Mouse (Mus musculus) retina, postnatal 7 days (tissue): ENCODE data around the gene Xrcc6.
"Not testable (repeated sequence)": the region's sequence is repeated elsewhere in the genome, so short reads cannot be mapped to it uniquely, and the experiment has no call there.

ENCODE experiments used
- DNase-seq: peaks from one replicate; pipeline ENCODE4 v3.0.0-alpha.2; 2012; ENCODE audit warnings: low read depth, low spot score

Xrcc6 gene

DNA sequence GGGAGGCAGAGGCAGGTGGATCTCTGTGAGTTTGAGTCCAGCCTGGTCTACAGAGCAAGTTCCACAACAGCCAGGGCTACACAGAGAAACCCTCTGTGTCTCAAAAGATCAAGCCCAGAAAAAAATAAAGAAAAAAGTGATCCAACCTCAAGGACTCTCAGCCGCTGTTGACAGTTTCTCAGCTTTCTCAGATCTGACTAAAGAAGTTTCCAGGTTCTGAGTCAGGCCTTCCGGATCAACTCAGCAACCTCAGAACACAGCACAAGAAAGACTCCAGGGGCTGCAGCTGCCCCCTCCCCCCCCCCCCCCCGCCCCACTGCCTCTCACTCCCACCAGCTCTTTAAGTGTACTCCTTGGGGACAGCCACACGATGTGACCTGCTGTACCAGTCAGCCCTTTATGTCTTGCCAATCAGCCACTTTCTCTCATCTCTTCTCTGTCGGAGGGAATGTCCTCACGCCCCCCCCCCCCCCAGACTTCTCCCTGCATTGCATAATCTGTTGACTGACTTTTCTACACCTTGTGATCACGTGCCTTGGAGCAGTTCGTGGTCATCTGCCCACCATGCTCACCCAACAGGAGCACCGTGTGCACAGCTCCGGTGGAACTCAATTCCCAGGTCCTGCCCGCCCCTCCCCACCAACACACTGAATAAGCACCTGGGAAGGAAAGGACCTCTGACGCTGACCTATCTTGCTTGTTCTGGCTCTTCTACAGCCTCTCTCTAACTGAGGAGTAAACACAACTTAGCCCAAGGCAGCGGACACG is 21.4 kb upstream of the Xrcc6 start:
- no peak for DNase-seq

DNA sequence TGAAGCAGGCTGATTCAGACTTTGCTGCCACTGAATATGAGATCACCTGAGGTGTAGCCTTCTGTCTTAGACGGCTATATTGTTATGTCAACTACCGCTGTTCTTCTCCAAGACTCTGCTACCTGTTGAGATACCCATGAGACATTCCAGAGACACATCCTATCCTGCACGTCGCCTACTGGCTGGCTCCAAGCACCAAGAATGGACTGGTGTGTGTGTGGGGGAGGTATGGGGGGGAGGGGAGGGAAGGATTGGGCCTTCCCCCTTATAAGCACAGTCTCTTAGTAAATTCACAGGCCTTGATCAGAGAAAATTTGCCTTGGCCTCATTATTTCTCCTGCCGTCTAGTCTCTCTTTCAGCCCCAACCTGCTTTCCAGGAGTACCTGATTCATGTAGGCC is 19.8 kb upstream of the Xrcc6 start:
- no peak for DNase-seq

DNA sequence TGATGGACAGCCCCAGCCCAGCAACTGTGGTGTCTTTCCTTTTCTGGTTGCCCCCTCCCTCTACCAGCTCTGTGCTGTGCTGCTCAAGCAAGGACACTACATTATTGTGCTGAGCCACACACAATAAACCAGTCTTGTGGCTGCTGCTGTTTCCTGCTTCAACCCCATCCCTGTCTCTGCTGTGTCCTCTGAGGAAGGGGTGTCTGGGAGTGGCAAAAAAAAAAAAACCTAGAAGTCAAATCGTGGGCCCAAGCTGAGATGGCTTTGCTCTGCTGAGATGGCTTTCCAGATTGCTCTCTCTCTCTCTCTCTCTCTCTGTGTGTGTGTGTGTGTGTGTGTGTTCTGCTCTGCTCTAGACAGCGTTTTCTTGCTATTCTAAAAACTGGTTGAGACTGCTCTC is 19.2 kb upstream of the Xrcc6 start:
- DNase-seq, result no peak

DNA sequence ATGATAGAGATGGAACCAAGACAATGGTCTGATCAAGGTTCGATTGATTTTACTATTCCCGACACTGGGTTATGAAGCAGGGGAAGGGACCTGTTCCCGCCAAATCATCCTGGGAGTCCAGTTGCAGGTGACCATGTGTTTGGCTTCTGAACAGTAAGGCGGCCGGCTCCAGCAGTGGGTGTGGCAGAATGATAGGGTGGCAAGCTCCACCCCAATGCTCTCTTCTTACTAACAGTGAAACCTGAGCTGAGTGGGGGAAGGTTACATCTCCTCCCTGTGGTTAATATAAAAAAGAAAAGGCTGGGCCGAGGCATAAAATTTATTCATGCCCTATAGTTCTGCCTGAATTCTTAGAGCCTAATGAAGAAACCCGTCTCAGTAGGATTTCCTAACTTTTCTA is 18.5 kb upstream of the Xrcc6 start:
- no peak for DNase-seq

DNA sequence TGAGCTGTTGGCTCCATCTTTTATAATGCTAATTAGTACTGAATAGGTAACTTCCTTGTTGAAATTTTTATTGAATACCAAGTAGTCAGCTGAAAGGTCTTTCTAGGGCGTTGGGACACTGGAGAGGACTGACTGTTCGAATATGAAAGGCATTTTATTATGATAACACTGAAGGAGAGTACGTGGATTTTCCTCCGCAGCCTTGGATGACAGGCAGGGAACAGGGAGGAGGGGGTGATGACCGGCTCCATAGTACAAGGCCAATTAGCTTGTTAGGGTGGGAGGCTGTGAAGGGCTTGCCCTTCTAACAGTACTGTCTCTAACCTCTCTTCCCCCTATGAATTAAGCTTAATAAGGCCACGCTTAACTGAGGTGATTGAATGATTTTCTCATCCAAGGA is 18.0 kb upstream of the Xrcc6 start:
- DNase-seq, result not testable (repeated sequence)

DNA sequence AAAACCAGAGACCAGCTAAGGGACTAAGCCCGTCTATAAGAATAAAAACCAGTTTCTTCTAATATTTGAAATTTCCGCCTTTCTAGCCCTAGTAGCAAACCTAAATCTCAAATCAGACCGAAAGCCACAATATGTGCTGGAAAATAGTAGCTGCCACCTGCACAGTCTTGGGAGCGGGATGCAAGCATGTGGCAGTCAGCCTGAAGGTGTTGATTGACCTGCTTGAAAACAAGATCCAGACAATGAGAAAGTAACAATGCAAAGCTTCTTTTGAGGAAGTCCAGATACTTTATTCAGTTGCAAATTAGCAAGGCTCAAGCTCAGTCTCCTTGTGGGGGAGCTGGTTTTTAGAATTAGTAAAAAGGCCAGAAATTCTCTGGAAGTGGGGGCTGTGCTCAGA is 17.1 kb upstream of the Xrcc6 start:
- DNase-seq, result not testable (repeated sequence)

DNA sequence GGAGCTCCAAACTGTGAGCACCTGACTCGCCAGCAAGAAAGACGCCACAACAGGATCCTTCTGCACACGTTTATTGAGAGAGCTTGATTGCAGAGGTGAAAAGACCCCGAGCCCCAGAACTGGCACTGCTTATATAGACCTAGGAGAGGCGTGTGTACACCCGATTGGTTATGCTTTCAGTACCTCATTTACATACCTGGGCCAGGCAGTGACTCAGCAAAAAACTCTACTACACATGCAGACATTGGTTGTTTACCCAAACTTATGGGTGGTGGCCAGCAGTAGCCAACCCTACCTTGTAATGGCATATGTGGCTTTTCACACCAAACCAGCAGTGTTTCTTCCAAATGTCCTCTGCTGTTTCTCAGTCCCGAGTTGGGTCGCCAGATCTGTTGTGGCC is 12.5 kb upstream of the Xrcc6 start:
- DNase-seq, result not testable (repeated sequence)

DNA sequence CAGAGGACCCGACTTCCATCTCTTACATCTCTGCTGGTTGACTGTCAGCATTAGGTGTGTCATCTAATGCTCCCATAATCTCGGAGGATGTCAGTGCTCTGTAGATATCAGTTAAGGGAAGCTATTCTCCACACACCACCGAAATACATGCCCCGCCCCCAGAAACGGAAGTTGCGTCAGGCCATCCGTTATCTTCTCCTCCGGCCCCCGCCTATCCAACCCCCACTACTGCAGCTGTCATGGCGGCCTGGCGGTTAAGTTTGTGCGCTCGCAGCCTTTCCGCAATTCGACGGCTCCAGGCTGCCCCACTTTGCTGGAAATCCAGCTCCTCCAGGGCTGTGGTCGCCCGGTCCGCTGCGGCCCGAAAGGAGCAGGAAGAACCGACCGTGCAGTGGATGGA is 7.3 kb upstream of the Xrcc6 start, which contains the start of gene 1700029P11Rik:
TSS of gene 1700029P11Rik (plus strand) at position 220 of the 400 bp plus-strand sequence.
- no peak for DNase-seq

DNA sequence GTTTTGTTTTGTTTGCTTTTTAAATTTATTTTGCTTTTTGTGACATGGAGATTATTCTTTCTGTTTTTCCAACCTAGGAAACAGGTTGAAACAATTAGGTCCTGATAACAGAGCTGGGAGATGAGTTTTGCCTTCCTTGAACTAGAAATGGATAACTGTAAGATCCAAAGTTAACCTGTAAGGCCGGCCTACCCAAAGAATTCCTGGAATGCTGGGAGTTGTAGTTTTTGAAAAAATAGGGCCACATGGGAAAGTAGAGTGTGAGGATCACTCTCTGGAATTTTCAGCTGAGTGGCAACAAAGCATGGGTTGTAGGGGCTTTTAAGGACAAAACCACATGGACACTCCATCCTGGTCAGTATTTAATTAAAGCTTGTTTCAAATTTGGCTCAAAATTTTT is 5.5 kb upstream of the Xrcc6 start:
- no peak for DNase-seq

DNA sequence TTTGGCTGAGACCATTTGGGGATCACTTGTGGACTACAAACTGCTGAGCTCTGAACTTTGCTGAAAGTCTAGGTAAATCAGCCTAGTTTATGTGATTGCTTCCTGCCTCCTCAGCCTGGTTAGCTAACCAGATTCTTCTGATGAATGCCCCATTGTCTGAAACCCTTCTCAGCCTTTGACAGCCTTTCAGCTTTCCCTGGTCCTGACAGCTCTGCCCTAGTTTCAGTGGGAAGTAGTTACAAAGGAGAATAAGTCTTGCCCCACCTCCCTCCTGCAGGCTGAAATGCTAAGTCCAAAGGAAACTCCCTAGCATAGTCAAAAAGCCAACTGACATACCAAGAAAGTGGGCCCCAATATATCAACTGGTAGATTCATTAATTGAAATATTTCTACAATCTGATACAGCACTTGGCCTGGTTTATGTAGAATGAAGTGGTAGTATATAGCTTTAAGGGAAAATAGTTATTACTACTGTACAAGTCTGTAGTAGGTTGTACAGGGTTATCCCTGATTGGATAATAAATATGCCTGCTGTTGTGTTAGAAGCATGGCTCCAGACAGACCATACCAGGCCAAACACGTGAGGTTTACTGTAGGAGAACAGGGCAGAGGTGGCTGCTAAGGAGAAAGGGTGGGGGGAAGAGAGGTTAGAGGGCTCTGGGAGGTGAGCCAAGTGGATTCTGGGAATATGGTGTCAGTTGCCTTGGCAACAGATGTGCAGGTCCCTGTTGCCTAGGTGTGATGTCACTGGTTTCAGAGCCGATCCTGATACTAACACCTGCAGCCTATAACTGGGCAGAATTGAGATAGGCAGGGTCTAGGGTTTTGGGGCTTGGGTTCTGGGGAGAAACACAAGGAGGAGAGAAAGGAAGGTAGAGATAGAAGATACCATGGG is 2.1 kb upstream of the Xrcc6 start:
- no peak for DNase-seq

DNA sequence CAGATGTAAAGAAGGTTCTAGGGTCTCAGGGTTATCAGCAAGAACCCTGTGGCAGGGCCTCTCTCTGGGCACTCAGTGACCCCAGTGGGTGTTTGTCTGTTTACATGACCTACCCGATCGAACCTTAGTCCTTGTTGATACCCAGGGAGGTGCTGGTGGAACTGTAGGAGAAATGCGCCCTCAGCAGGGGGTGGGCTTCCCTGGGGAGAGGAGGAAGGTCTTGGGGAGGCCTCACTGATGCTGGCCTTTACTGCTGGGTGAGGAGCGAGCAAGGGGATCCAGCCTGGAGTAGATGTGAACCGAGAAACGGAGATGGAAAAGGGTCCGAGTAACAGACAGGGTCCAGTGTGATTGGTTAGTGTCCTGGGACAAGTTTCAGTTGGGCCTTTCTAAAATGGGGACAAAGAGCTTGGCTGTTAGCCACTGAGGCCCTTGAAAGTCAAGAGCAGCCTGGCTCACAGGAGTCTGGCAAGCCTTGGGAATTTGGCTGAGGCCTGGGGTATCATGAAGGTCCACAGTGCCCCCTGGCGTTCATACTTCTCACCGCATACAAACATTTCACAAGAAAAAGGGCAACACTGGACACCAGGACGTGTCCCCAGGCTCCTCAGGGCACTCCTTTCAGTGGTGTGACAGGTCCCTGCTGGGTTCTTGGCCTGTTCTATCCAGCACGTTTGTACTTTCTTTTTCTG is 1.9 kb downstream of the Xrcc6 start:
- DNase-seq, result peak; percentile 82

DNA sequence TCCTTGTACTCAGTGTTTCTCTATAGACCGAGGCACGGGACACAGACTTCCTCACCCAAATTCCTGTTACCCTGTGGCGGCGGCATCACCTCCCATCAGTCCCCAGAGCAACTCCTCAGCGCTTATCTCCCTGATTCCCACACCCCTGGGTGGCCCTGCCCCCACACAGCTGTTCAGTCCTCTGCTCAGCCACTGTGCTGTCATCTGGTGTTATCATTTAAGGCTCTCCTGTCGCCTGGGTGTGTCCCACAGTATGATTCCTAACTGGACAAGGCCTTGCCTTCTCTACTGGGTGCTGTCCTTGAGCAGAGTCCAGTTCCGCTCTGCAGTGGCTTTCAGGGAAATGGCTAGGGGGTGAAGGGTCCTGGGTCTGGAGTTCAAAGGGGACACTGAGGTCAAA is 2.9 kb downstream of the Xrcc6 start:
- DNase-seq, result no peak

DNA sequence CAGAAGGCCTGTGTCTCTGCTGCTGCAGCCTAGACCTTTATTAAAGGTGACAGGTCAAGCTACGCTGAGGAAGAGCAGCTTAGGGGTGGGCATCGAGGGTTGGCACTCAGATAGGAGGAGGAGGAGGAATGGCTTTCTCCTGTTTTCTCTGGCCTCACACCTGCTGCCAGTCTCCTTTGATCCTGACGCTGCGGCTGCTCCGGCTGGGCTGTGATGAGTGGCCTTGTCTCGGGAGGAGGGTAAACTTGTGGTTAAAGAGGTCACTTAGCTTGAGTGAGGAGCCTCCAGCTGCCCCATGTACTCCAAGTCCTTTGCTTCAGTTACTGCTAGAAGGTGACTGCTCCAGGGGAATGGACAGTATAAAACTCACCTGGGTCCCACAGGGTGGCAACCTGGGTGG is 6.4 kb downstream of the Xrcc6 start:
- DNase-seq, result no peak

DNA sequence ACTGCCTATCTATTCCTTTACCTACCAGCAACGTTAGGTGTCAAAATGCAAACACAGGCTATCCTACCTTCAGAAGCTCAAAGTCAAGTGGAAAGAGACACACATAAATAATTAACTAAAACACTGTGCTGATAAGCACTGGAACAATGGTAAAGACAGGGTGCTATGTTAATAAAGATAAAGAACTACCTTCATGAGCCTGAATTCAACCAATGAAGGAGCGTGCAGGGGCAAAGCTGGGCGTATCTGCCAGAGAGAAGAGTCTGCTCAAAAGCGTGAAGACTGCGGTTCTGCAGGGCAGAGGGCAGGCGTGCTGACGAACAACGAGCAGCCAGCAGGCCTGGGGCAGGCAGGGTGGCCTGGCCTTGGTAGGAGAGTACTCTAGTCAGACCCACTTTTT is 16.6 kb downstream of the Xrcc6 start:
- DNase-seq, result no peak

DNA sequence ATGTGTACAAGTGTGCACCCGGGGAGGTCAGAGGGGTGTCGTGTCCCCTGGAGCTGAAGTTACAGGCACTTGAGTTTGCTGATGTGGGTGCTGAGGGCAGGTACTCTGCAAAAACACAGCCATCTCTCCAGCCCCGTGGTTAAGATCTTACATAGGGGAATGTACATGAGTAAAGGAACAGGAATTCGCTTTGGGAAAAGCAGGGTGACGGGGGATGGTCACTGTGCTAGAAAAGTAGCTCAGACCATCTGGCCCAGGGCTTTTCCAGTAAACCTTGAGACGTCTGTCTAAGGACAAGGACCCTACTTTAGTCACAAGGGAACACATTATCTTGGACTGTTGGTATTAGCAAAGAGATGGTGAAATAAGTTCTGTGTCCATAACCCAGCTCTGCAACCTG is 24.3 kb downstream of the Xrcc6 start:
- DNase-seq, result no peak

DNA sequence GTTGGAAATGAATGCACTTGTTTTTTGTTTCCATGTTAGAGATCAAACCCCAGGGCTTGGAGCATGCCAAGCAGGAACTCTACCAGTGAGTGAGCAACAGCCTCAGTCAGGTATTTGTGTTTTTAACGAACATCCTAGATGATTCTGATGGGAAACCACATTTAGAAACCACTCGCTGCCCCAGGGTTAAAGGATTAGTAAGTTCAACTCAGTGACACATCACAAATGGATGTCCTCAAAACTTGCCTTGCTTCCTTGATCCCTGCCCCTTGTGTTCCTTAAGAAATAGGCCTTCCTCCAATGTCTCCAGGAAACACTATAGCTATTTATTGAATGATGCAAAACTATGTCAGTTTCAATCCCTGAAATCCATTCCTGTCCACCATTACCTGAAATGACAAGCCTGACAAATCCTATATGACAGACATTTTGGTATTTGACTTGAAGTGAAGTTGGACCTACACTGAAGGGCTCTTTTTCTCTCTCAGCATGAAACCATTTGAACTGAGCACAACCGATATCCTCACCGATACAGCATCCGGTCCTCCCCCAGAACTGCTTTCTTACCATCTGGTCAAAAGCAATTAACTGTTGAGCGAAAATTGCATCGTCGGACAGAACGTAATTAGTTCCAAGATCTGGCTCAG is 27.2 kb downstream of the Xrcc6 start:
- DNase-seq, result no peak

DNA sequence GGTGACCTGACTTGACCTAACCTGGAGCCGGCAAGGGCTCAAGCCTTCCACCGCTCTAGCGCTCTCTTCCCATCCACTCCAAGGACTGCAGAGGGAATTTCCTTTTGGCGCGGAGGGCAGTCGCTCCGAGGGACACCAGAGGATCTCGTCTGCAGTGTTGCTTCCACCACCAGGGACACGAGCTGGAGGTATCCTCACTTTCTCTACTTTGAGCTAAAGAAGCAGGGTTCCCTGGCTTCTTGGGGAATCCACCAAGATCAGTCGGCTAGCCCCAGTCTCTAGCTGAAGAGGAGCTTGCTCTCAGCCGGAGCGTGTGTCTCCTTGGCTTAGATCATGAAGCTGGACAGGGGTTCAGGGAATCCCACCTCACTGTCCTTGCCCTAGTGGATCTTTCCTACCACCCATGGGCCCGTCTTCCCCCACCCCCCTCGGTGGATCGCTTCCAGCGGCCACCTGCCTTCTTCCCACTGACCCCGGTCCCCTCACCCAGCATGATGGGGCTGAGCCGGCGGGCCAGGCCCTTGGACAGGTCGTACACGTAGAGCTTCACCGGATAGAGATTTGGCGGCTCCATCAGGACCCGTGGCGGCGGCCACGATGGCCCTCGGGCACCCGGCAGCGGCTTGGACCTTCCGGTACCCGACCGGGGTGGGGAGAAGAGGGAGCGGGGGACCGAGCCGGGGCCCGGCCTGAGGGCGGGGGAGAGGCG is 27.9 kb downstream of the Xrcc6 start:
- DNase-seq, result peak; percentile 20

DNA sequence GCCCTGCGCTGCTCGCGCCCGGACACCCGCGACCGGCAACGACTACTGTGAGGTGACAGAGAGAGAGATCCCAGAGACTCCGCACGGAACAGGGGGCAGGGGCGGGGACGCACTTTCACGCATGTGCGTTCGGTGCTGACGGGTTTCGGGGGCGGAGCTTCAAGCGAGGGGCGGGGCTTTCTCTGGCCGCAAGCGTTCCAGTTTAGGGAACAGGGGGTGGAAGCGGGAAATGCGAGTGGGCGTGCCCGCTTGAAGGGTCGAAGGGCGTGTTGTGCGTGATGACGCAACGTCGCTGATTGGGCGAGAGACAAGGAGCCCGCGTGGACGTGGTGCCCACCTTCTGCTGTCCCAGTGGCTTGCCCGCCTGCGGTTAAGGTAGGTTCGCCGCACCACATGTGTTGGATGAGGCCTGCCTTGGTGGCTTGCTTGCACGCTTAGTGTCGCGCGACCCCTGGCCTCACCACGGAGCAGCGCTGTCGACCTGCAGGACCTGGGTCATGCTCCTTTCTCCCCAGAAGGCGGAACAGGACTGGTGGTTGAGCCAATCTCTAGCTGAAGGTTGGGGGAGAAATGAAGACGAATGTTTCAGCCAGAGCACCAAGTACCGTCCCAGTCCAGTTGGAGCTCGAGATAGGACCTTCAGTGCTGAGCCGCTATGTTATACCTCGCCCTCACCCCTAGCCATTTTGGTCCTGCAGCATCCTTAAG is 28.6 kb downstream of the Xrcc6 start:
- peak; percentile 97 for DNase-seq

DNA sequence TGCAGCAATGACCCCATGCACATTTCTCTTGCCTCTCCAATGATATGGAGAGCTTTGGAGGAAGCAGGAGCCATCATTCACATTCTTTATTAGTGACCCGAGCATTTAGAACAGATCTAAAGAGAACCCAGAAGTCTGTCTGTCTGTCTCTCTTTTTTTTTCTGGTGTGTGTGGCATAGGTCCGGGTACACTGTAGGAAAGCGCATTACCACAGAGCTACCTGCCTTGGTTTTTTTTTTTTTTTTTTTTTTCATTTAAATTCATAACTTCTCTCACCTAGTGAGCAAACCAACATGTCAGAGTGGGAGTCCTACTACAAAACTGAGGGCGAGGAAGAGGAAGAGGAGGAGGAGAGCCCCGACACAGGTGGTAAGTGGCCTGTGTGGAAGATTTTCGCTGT is 29.2 kb downstream of the Xrcc6 start:
- no peak for DNase-seq

DNA sequence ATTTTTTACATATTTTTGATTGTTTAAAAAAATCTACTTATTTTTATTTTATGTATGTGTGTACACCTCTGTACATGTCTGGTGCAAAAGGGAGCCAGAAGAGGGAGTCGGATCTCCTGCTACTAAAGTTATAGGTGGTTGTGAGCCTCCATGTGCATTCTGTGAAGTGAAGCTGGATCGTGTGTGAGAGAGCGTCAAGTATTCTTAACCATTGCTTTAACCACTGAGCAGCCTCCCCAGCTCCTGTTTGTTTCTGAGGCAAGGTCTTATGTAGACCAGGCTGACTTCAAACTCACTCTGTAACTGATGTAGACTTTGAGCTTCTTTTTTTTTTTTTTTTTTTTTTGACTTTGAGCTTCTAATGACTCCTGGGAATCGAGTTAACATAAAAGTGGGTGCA is 29.8 kb downstream of the Xrcc6 start:
- no peak for DNase-seq

DNA sequence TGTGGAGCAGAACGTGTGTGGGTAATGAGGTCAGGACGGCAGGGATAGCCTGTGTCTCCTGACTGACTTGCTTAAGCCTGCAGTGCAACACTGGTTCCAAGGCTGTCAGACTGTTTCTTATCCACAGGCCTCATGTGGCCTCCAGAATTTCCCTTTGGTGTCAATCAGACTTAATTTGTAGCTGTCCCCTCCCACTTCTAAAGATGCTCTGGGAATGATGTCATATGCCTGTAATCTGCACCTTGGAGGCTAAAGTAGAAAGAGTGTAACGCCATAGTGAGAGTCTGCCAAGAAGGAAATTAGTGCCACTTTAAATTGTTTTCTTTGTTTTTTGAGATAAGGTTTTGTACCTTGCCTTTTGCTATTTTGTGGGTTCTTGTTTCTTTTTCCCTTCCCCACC is 31.7 kb downstream of the Xrcc6 start:
- no peak for DNase-seq
